Mouse (Mus musculus): ENCODE data around the gene Cops2. TPM values are rescaled to one million over a fixed set of nuclear protein-coding genes. Genes with fewer than 3 reads are reported as not detected.
A peak's percentile ranks its signal among the peaks of the same experiment; 100 is the strongest.

The Cops2 gene
- polyA plus RNA-seq, 1 experiment: 59.0 TPM

DNA sequence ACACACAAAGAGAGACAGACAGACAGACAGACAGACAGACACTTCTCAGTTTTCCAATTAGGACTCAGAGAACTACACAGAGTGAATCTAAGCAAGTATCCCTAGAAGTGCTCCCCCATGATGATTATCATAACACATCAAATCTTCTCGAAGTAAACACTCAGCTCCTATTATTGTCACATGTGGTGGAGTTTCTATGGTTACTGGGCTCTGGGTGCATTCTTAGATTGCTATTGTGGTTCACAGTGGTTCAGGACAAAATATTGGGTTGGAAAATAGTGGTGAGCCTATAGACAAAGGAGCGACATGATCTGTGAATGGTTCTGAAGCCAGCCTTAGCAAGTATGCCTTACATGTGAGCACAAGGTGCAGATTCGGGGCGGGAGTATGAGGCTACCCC, 57.0 kb downstream of the Cops2 start:
- H3K79me2 ChIP-seq (ENCODE audit: control insufficient read depth, insufficient read depth): no peaks in the 10 kb centered on the region
- no peak overlapping the region for H3ac ChIP-seq (ENCODE audit: control insufficient read depth, insufficient read length)
- H3K36me3 ChIP-seq (ENCODE audit: control insufficient read depth, insufficient read depth): no peaks in the 10 kb centered on the region
- no peak for TF ChIP-seq MYOG (IDR thresholded peaks at IDR 0.05; ENCODE audit: control insufficient read depth in 1 of 3, insufficient read depth in 1 of 3, insufficient read length in 2 of 3, low read depth in 2 of 3)
- no peak for TF ChIP-seq USF1 (IDR thresholded peaks at IDR 0.05; ENCODE audit: low read depth)
- no peak for TF ChIP-seq SRF (IDR thresholded peaks at IDR 0.05; ENCODE audit: control insufficient read depth, insufficient read length, low read depth)
- TF ChIP-seq MAX (IDR thresholded peaks at IDR 0.05; ENCODE audit: low read depth): no peak
- no peak for TF ChIP-seq TCF3 (IDR thresholded peaks at IDR 0.05; ENCODE audit: insufficient read length, low read depth)
- TF ChIP-seq POLR2AphosphoS2 (IDR thresholded peaks at IDR 0.05; ENCODE audit: insufficient read length, low read depth): no peak
- TF ChIP-seq REST (IDR thresholded peaks at IDR 0.05; ENCODE audit: insufficient read depth, insufficient read length): no peak
- TF ChIP-seq POLR2A (IDR thresholded peaks at IDR 0.05; ENCODE audit: insufficient read length, low read depth): no peak
- TF ChIP-seq TCF12 (IDR thresholded peaks at IDR 0.05; ENCODE audit: insufficient read depth, poor library complexity, severe bottlenecking): no peak
- no peak for TF ChIP-seq E2F4 (IDR thresholded peaks at IDR 0.05; ENCODE audit: insufficient read depth)
- no peaks in the 10 kb centered on the region for H3K27me3 ChIP-seq (ENCODE audit: control insufficient read depth, insufficient read depth, insufficient read length)
- H3K4me3 ChIP-seq: no peak overlapping the region
- no peak overlapping the region for H3K4me2 ChIP-seq (ENCODE audit: low read depth)

DNA sequence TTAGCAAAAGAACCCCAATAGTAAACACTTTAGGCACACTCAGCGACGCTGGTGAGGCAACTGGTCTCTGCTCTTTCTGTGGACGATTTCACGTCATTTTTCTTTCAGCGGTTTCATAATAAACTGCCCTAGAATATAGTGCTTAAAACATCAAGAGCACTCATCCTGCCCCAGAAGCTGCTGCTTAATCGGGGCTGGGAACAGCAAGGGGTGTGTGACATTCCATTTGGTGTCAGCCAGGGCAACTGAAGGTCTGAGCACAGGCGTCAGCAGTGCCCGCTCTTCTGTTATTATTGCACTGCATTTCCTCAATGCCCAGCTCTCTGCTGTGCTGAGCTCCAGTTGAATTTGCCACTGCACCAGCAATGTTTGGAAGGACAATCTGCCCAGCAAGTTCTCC, 57.9 kb downstream of the Cops2 start:
- no peaks in the 10 kb centered on the region for H3K27me3 ChIP-seq (ENCODE audit: control insufficient read depth, insufficient read depth, insufficient read length)
- H3ac ChIP-seq (ENCODE audit: control insufficient read depth, insufficient read length): no peak overlapping the region
- H3K4me3 ChIP-seq: no peak overlapping the region
- H3K4me2 ChIP-seq (ENCODE audit: low read depth): peak overlapping the region; percentile 4
- H3K36me3 ChIP-seq (ENCODE audit: control insufficient read depth, insufficient read depth): no peaks in the 10 kb centered on the region
- TF ChIP-seq USF1 (IDR thresholded peaks at IDR 0.05; ENCODE audit: low read depth) (no peak), MAX (IDR thresholded peaks at IDR 0.05; ENCODE audit: low read depth) (no peak), POLR2AphosphoS2 (IDR thresholded peaks at IDR 0.05; ENCODE audit: insufficient read length, low read depth) (no peak), E2F4 (IDR thresholded peaks at IDR 0.05; ENCODE audit: insufficient read depth) (no peak), TCF3 (IDR thresholded peaks at IDR 0.05; ENCODE audit: insufficient read length, low read depth) (no peak), TCF12 (IDR thresholded peaks at IDR 0.05; ENCODE audit: insufficient read depth, poor library complexity, severe bottlenecking) (no peak), SRF (IDR thresholded peaks at IDR 0.05; ENCODE audit: control insufficient read depth, insufficient read length, low read depth) (no peak), REST (IDR thresholded peaks at IDR 0.05; ENCODE audit: insufficient read depth, insufficient read length) (no peak), MYOG (IDR thresholded peaks at IDR 0.05; ENCODE audit: control insufficient read depth in 1 of 3, insufficient read depth in 1 of 3, insufficient read length in 2 of 3, low read depth in 2 of 3) (no peak), MYOD1 (IDR thresholded peaks at IDR 0.05; ENCODE audit: control insufficient read depth in 1 of 3, insufficient read length in 2 of 3, low read depth in 2 of 3) (no peak), CEBPB (IDR thresholded peaks at IDR 0.05; ENCODE audit: insufficient read depth, poor library complexity, severe bottlenecking) (no peak)
- H3K79me2 ChIP-seq (ENCODE audit: control insufficient read depth, insufficient read depth): no peaks in the 10 kb centered on the region

- Histone ChIP-seq H3K4me3 (no peak overlapping the region), H3ac (ENCODE audit: control insufficient read depth, insufficient read length) (no peak overlapping the region), H3K27me3 (ENCODE audit: control insufficient read depth, insufficient read depth, insufficient read length) (no peaks in the 10 kb centered on the region), H3K36me3 (ENCODE audit: control insufficient read depth, insufficient read depth) (no peaks in the 10 kb centered on the region), H3K4me2 (ENCODE audit: low read depth) (no peak overlapping the region), H3K79me2 (ENCODE audit: control insufficient read depth, insufficient read depth) (no peaks in the 10 kb centered on the region)
- TF ChIP-seq SRF (IDR thresholded peaks at IDR 0.05; ENCODE audit: control insufficient read depth, insufficient read length, low read depth) (no peak), USF1 (IDR thresholded peaks at IDR 0.05; ENCODE audit: low read depth) (no peak), POLR2AphosphoS2 (IDR thresholded peaks at IDR 0.05; ENCODE audit: insufficient read length, low read depth) (no peak)
These were observed 58.5 kb downstream of the Cops2 start for GRCm38 (mm10) chr2:125800428-125800827.

DNA sequence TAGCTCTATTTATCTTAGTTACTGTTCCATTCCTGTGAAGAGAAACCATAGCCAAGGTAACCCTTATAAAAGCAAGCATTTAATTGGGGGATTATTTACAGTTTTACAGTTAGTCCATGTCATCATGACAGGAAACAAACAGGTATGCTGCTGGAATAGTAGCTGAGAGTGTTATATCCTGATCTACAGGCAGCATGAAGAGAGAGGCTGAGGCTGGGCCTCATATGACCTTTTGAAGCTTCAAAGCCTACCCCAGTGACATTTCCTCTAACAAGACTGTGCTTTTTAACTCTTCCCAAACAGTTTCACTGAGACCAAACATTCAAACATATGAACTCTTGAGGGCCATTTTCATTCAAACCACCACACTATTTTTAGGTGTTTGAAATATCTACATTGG, 61.1 kb downstream of the Cops2 start:
- H3K79me2 ChIP-seq (ENCODE audit: control insufficient read depth, insufficient read depth): no peaks in the 10 kb centered on the region
- H3K4me3 ChIP-seq: no peak overlapping the region
- no peak overlapping the region for H3ac ChIP-seq (ENCODE audit: control insufficient read depth, insufficient read length)
- H3K27me3 ChIP-seq (ENCODE audit: control insufficient read depth, insufficient read depth, insufficient read length): no peaks in the 10 kb centered on the region
- TF ChIP-seq POLR2A (IDR thresholded peaks at IDR 0.05; ENCODE audit: insufficient read length, low read depth) (no peak), REST (IDR thresholded peaks at IDR 0.05; ENCODE audit: insufficient read depth, insufficient read length) (no peak), E2F4 (IDR thresholded peaks at IDR 0.05; ENCODE audit: insufficient read depth) (no peak), USF1 (IDR thresholded peaks at IDR 0.05; ENCODE audit: low read depth) (no peak), MYOD1 (IDR thresholded peaks at IDR 0.05; ENCODE audit: control insufficient read depth in 1 of 3, insufficient read length in 2 of 3, low read depth in 2 of 3) (no peak), SRF (IDR thresholded peaks at IDR 0.05; ENCODE audit: control insufficient read depth, insufficient read length, low read depth) (no peak), MYOG (IDR thresholded peaks at IDR 0.05; ENCODE audit: control insufficient read depth in 1 of 3, insufficient read depth in 1 of 3, insufficient read length in 2 of 3, low read depth in 2 of 3) (no peak), POLR2AphosphoS2 (IDR thresholded peaks at IDR 0.05; ENCODE audit: insufficient read length, low read depth) (no peak), TCF12 (IDR thresholded peaks at IDR 0.05; ENCODE audit: insufficient read depth, poor library complexity, severe bottlenecking) (no peak), TCF3 (IDR thresholded peaks at IDR 0.05; ENCODE audit: insufficient read length, low read depth) (no peak), MAX (IDR thresholded peaks at IDR 0.05; ENCODE audit: low read depth) (no peak), CEBPB (IDR thresholded peaks at IDR 0.05; ENCODE audit: insufficient read depth, poor library complexity, severe bottlenecking) (no peak)
- H3K36me3 ChIP-seq (ENCODE audit: control insufficient read depth, insufficient read depth): no peaks in the 10 kb centered on the region
- no peak overlapping the region for H3K4me2 ChIP-seq (ENCODE audit: low read depth)

DNA sequence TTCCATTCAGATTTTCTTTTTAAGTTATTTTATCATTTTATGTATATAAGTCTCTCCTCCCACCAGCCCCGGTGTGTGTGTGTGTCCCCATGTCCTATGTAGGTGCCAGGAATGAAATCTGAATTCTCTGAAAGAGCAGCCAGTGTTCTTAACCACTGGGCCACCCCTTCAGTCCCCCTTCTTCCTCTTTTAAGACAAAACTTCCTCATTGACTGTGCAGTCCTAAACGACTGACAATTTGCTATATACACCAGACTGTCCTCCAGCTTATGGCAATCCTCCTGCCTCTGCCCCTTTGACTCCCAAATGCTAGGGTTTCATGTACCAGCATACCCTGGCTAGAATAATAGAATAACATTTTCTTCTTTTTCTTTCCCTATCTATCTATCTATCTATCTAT, 63.8 kb downstream of the Cops2 start:
- TF ChIP-seq MYOG (IDR thresholded peaks at IDR 0.05; ENCODE audit: control insufficient read depth in 1 of 3, insufficient read depth in 1 of 3, insufficient read length in 2 of 3, low read depth in 2 of 3): no peak
- no peak for TF ChIP-seq MYOD1 (IDR thresholded peaks at IDR 0.05; ENCODE audit: control insufficient read depth in 1 of 3, insufficient read length in 2 of 3, low read depth in 2 of 3)
- TF ChIP-seq POLR2A (IDR thresholded peaks at IDR 0.05; ENCODE audit: insufficient read length, low read depth): no peak
- no peak for TF ChIP-seq MAX (IDR thresholded peaks at IDR 0.05; ENCODE audit: low read depth)
- TF ChIP-seq E2F4 (IDR thresholded peaks at IDR 0.05; ENCODE audit: insufficient read depth): no peak
- TF ChIP-seq SRF (IDR thresholded peaks at IDR 0.05; ENCODE audit: control insufficient read depth, insufficient read length, low read depth): no peak
- no peak for TF ChIP-seq POLR2AphosphoS2 (IDR thresholded peaks at IDR 0.05; ENCODE audit: insufficient read length, low read depth)
- TF ChIP-seq REST (IDR thresholded peaks at IDR 0.05; ENCODE audit: insufficient read depth, insufficient read length): no peak
- TF ChIP-seq TCF3 (IDR thresholded peaks at IDR 0.05; ENCODE audit: insufficient read length, low read depth): no peak
- no peak for TF ChIP-seq TCF12 (IDR thresholded peaks at IDR 0.05; ENCODE audit: insufficient read depth, poor library complexity, severe bottlenecking)
- no peak for TF ChIP-seq USF1 (IDR thresholded peaks at IDR 0.05; ENCODE audit: low read depth)
- TF ChIP-seq CEBPB (IDR thresholded peaks at IDR 0.05; ENCODE audit: insufficient read depth, poor library complexity, severe bottlenecking): no peak
- no peak overlapping the region for H3K4me2 ChIP-seq (ENCODE audit: low read depth)
- H3K36me3 ChIP-seq (ENCODE audit: control insufficient read depth, insufficient read depth): no peaks in the 10 kb centered on the region
- H3K27me3 ChIP-seq (ENCODE audit: control insufficient read depth, insufficient read depth, insufficient read length): no peaks in the 10 kb centered on the region
- no peaks in the 10 kb centered on the region for H3K79me2 ChIP-seq (ENCODE audit: control insufficient read depth, insufficient read depth)
- H3K4me3 ChIP-seq: no peak overlapping the region
- no peak overlapping the region for H3ac ChIP-seq (ENCODE audit: control insufficient read depth, insufficient read length)

Data from myocyte (in vitro differentiated cells).